Mouse (Mus musculus) olfactory bulb, adult 2 months (tissue): ENCODE results near the gene Rad51ap1.

ENCODE experiments used
- CTCF ChIP-seq: fragments of 200-500 bp; IDR thresholded peaks from 2 replicates; pipeline ENCODE4 v1.5.1; 2012; ENCODE audit warnings: low read depth, mild to moderate bottlenecking, low read length, moderate library complexity; ENCODE audit not compliant: insufficient read depth
- POLR2A ChIP-seq: fragments of 200-500 bp; IDR thresholded peaks from 2 replicates; pipeline ENCODE4 v1.6.1; 2012; ENCODE audit warnings: mild to moderate bottlenecking, low read depth, low read length, moderate library complexity; ENCODE audit not compliant: insufficient read depth

DNA sequence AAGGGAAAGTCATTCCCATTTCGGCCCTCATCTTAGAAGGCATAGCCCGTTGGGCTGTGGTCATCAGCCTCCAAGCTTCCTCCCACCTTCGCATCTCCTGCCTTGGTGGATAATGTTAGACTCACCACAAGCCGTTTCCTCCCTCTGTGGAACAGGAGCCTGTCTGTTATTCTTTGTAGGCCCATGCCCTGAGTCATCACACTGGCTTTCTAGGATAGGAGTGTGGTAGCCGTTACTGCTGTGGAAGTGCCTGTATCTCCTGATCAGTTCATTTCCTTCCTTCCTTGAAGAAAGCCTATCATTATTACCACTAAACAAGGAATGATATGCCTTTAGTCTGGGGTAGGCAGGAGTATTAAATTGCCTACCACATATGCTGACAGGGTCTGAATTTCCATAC, 23.3 kb upstream of the Rad51ap1 start:
- TF ChIP-seq CTCF: no peak
- TF ChIP-seq POLR2A: no peak
